Mouse (Mus musculus): ENCODE data around the gene Bik. TPM values are rescaled to one million over a fixed set of nuclear protein-coding genes. Genes with fewer than 3 reads are reported as not detected.
"Not testable (repeated sequence)": the region's sequence is repeated elsewhere in the genome, so short reads cannot be mapped to it uniquely, and the experiment has no call there.

Bik gene
- total RNA-seq (2021) = 3.9 and 4.3 TPM in 2 replicates
- long read RNA-seq, partial matches to known transcripts = 0 of 5 reads
- long read RNA-seq, other reads (novel, unspliced or antisense) = 3 of 5 reads

- peak; percentile 70 for DNase-seq
Observed at GRCm38 (mm10) chr15:83526424-83527091, at the start of gene Bik. Gene Bik (plus strand): TSS chr15:83526862.

- DNase-seq = no peak
Observed at GRCm38 (mm10) chr15:83478096-83478495, 48.6 kb upstream of the Bik start.

GRCm38 (mm10) chr15:83479818-83480217 lies 46.8 kb upstream of the Bik start:
- no peak for DNase-seq

- DNase-seq = no peak
Observed at GRCm38 (mm10) chr15:83481236-83481780, 45.4 kb upstream of the Bik start.

- DNase-seq = no peak
Observed at GRCm38 (mm10) chr15:83482645-83483224, 43.9 kb upstream of the Bik start.

GRCm38 (mm10) chr15:83483482-83483881 lies 43.2 kb upstream of the Bik start:
- peak; percentile 41 for DNase-seq

GRCm38 (mm10) chr15:83484311-83484710 lies 42.4 kb upstream of the Bik start:
- no peak for DNase-seq

- DNase-seq = no peak
Observed at GRCm38 (mm10) chr15:83487477-83488115, 39.1 kb upstream of the Bik start.

- DNase-seq = no peak
Observed at GRCm38 (mm10) chr15:83489471-83489870, 37.2 kb upstream of the Bik start.

- DNase-seq = no peak
Observed at GRCm38 (mm10) chr15:83491891-83492290, 34.8 kb upstream of the Bik start.

- peak; percentile 15 for DNase-seq
Observed at GRCm38 (mm10) chr15:83493856-83494571, 32.6 kb upstream of the Bik start.

GRCm38 (mm10) chr15:83494572-83494920 lies 32.1 kb upstream of the Bik start:
- no peak for DNase-seq

GRCm38 (mm10) chr15:83495195-83495594 lies 31.5 kb upstream of the Bik start:
- no peak for DNase-seq

- DNase-seq = peak; percentile 33
Observed at GRCm38 (mm10) chr15:83495787-83496367, 30.8 kb upstream of the Bik start.

- DNase-seq = peak; percentile 10
Observed at GRCm38 (mm10) chr15:83497299-83497698, 29.4 kb upstream of the Bik start.

GRCm38 (mm10) chr15:83499211-83499755 lies 27.4 kb upstream of the Bik start:
- DNase-seq = no peak

- DNase-seq = peak; percentile 31
Observed at GRCm38 (mm10) chr15:83500352-83500751, 26.3 kb upstream of the Bik start.

GRCm38 (mm10) chr15:83501483-83501882 lies 25.2 kb upstream of the Bik start:
- DNase-seq = not testable (repeated sequence)

GRCm38 (mm10) chr15:83509950-83510804 lies 16.5 kb upstream of the Bik start:
- no peak for DNase-seq

GRCm38 (mm10) chr15:83510805-83511405 lies 15.8 kb upstream of the Bik start, which contains the start of gene Ttll1:
Gene Ttll1 (minus strand): TSS chr15:83510893.
- peak; percentile 96 for DNase-seq

All from adrenal gland, postnatal 25 days (tissue).